Mouse (Mus musculus): Measurements from ENCODE around the gene Ccl11. TPM values are rescaled to one million over a fixed set of nuclear protein-coding genes. Genes with fewer than 3 reads are reported as not detected.

Ccl11 gene
- polyA plus RNA-seq, 1 experiment from 2014 or later = not detected

DNA sequence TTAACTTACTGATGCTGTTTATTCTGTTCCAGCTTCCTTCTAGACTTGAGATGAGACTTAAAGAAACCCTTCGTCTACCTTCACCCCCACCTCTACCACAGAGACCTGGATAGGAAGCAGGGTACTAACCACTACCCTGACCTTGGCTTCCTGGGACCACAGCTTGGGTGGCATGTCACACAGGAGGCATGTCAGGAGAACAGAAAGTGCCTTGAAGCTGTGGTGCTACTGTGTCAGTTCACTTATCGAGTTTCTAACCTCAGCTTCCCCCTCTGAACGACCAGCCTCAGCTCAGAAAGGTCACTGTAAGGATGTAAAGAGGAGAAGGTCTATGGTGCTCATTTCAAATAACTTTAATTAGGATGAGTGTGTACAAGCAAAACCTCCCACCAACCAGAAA is 36.2 kb upstream of the Ccl11 start:
- ATAC-seq (ENCODE audit: insufficient number of reproducible peaks, low FRiP score, low TSS enrichment, low read depth) = no peak
- Histone ChIP-seq H3K4me2 (ENCODE audit: low read depth, severe bottlenecking) (no peak overlapping the region), H3K9ac (ENCODE audit: low read length) (no peak overlapping the region), H3K27ac (replicated peaks; ENCODE audit: low read depth, low read length) (no peak overlapping the region), H3K27me3 (ENCODE audit: control insufficient read depth, insufficient read depth, low read length) (no peaks in the 10 kb centered on the region), H3K4me1 (ENCODE audit: control insufficient read depth, insufficient read depth, low read length) (no peaks in the 10 kb centered on the region), H3K4me3 (ENCODE audit: low read depth, low read length) (no peak overlapping the region), H3K9me3 (ENCODE audit: control insufficient read depth, low read length) (no peaks in the 10 kb centered on the region), H3K36me3 (ENCODE audit: control insufficient read depth, insufficient read depth, low read length) (no peaks in the 10 kb centered on the region)
- DNase-seq (ENCODE audit: low spot score) = no peak
- 76% methylated on average over 3 of the region's 3 CpGs for WGBS

- WGBS = 90% methylated on average over 6 of the region's 6 CpGs
- Histone ChIP-seq H3K4me2 (ENCODE audit: low read depth, severe bottlenecking) (no peak overlapping the region), H3K36me3 (ENCODE audit: control insufficient read depth, insufficient read depth, low read length) (no peaks in the 10 kb centered on the region), H3K27ac (replicated peaks; ENCODE audit: low read depth, low read length) (no peak overlapping the region), H3K4me3 (ENCODE audit: low read depth, low read length) (no peak overlapping the region), H3K4me1 (ENCODE audit: control insufficient read depth, insufficient read depth, low read length) (no peaks in the 10 kb centered on the region), H3K27me3 (ENCODE audit: control insufficient read depth, insufficient read depth, low read length) (no peaks in the 10 kb centered on the region), H3K9ac (ENCODE audit: low read length) (no peak overlapping the region), H3K9me3 (ENCODE audit: control insufficient read depth, low read length) (no peaks in the 10 kb centered on the region)
- no peak for ATAC-seq (ENCODE audit: insufficient number of reproducible peaks, low FRiP score, low TSS enrichment, low read depth)
- DNase-seq (ENCODE audit: low spot score) = no peak
These were observed 35.0 kb upstream of the Ccl11 start for GRCm38 (mm10) chr11:82022504-82023056.

DNA sequence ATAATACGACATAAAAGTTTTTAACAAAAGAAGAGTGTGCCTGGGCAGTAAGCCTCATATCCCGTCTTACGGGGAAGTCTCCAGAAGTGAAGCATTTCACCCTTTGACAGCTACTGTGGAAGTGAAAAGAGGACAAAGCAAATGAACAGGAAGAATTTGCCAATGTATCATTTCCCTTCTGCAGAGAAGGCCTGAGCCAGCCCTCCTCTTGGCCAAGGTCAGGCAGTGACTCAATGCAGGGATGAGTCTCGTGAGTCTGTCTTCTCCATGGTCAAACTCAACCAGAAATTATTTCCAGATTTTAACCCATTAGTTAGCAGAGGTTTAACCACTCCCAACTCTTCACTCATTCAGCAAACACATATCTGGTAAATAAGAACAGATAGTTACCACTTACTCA is 33.9 kb upstream of the Ccl11 start:
- Histone ChIP-seq H3K9ac (ENCODE audit: low read length) (no peak overlapping the region), H3K9me3 (ENCODE audit: control insufficient read depth, low read length) (no peaks in the 10 kb centered on the region), H3K4me2 (ENCODE audit: low read depth, severe bottlenecking) (no peak overlapping the region), H3K36me3 (ENCODE audit: control insufficient read depth, insufficient read depth, low read length) (no peaks in the 10 kb centered on the region), H3K4me1 (ENCODE audit: control insufficient read depth, insufficient read depth, low read length) (no peaks in the 10 kb centered on the region), H3K27ac (replicated peaks; ENCODE audit: low read depth, low read length) (no peak overlapping the region), H3K4me3 (ENCODE audit: low read depth, low read length) (no peak overlapping the region), H3K27me3 (ENCODE audit: control insufficient read depth, insufficient read depth, low read length) (no peaks in the 10 kb centered on the region)
- DNase-seq (ENCODE audit: low spot score) (no peak), ATAC-seq (ENCODE audit: insufficient number of reproducible peaks, low FRiP score, low TSS enrichment, low read depth) (no peak)
- WGBS = 82% methylated on average over 4 of the region's 4 CpGs

DNA sequence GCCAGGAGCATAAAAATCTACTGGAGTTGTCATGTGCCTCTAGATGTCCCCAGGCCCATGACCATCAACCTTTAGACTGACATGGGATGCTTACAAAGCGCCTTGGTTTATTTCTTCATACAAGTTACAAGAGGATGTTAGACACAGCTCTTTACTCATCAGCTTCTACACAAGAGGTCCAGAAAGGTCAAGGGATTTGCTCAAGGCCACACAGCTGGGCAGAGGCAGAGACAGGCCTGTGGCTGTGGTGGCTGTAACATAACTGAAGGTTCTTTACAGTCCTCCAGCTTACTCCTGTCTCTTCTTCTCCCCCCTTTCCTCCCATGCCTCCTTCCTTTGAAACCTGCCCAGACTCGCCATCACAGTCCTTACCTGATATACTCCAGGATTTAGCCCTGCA is 27.5 kb upstream of the Ccl11 start:
- H3K4me1 ChIP-seq (ENCODE audit: control insufficient read depth, insufficient read depth, low read length) = no peaks in the 10 kb centered on the region
- DNase-seq (ENCODE audit: low spot score) = no peak
- no peak overlapping the region for H3K4me2 ChIP-seq (ENCODE audit: low read depth, severe bottlenecking)
- H3K27ac ChIP-seq (replicated peaks; ENCODE audit: low read depth, low read length) = no peak overlapping the region
- no peak overlapping the region for H3K4me3 ChIP-seq (ENCODE audit: low read depth, low read length)
- no peak for ATAC-seq (ENCODE audit: insufficient number of reproducible peaks, low FRiP score, low TSS enrichment, low read depth)
- H3K9ac ChIP-seq (ENCODE audit: low read length) = no peak overlapping the region
- H3K27me3 ChIP-seq (ENCODE audit: control insufficient read depth, insufficient read depth, low read length) = no peaks in the 10 kb centered on the region
- H3K36me3 ChIP-seq (ENCODE audit: control insufficient read depth, insufficient read depth, low read length) = no peaks in the 10 kb centered on the region
- no peaks in the 10 kb centered on the region for H3K9me3 ChIP-seq (ENCODE audit: control insufficient read depth, low read length)
- 74% methylated on average over 2 of the region's 2 CpGs for WGBS

GRCm38 (mm10) chr11:82032136-82032535 is 25.5 kb upstream of the Ccl11 start:
- no peak overlapping the region for H3K4me2 ChIP-seq (ENCODE audit: low read depth, severe bottlenecking)
- DNase-seq (ENCODE audit: low spot score) (no peak), ATAC-seq (ENCODE audit: insufficient number of reproducible peaks, low FRiP score, low TSS enrichment, low read depth) (no peak)
- H3K4me3 ChIP-seq (ENCODE audit: low read depth, low read length) = no peak overlapping the region
- no peak overlapping the region for H3K27ac ChIP-seq (replicated peaks; ENCODE audit: low read depth, low read length)
- no peaks in the 10 kb centered on the region for H3K9me3 ChIP-seq (ENCODE audit: control insufficient read depth, low read length)
- no peaks in the 10 kb centered on the region for H3K4me1 ChIP-seq (ENCODE audit: control insufficient read depth, insufficient read depth, low read length)
- no peaks in the 10 kb centered on the region for H3K36me3 ChIP-seq (ENCODE audit: control insufficient read depth, insufficient read depth, low read length)
- no peak overlapping the region for H3K9ac ChIP-seq (ENCODE audit: low read length)
- no peaks in the 10 kb centered on the region for H3K27me3 ChIP-seq (ENCODE audit: control insufficient read depth, insufficient read depth, low read length)

GRCm38 (mm10) chr11:82032678-82033344 is 24.8 kb upstream of the Ccl11 start:
- Histone ChIP-seq H3K4me1 (ENCODE audit: control insufficient read depth, insufficient read depth, low read length) (no peaks in the 10 kb centered on the region), H3K9ac (ENCODE audit: low read length) (no peak overlapping the region), H3K36me3 (ENCODE audit: control insufficient read depth, insufficient read depth, low read length) (no peaks in the 10 kb centered on the region), H3K4me2 (ENCODE audit: low read depth, severe bottlenecking) (no peak overlapping the region), H3K27ac (replicated peaks; ENCODE audit: low read depth, low read length) (no peak overlapping the region), H3K4me3 (ENCODE audit: low read depth, low read length) (no peak overlapping the region), H3K9me3 (ENCODE audit: control insufficient read depth, low read length) (no peaks in the 10 kb centered on the region), H3K27me3 (ENCODE audit: control insufficient read depth, insufficient read depth, low read length) (no peaks in the 10 kb centered on the region)
- no peak for ATAC-seq (ENCODE audit: insufficient number of reproducible peaks, low FRiP score, low TSS enrichment, low read depth)
- 78% methylated on average over 8 of the region's 8 CpGs for WGBS
- DNase-seq (ENCODE audit: low spot score) = no peak

GRCm38 (mm10) chr11:82034446-82034845 is 23.2 kb upstream of the Ccl11 start:
- no peaks in the 10 kb centered on the region for H3K9me3 ChIP-seq (ENCODE audit: control insufficient read depth, low read length)
- 88% methylated on average over 7 of the region's 7 CpGs for WGBS
- no peaks in the 10 kb centered on the region for H3K36me3 ChIP-seq (ENCODE audit: control insufficient read depth, insufficient read depth, low read length)
- no peaks in the 10 kb centered on the region for H3K4me1 ChIP-seq (ENCODE audit: control insufficient read depth, insufficient read depth, low read length)
- no peak for ATAC-seq (ENCODE audit: insufficient number of reproducible peaks, low FRiP score, low TSS enrichment, low read depth)
- DNase-seq (ENCODE audit: low spot score) = no peak
- H3K4me3 ChIP-seq (ENCODE audit: low read depth, low read length) = no peak overlapping the region
- H3K9ac ChIP-seq (ENCODE audit: low read length) = no peak overlapping the region
- H3K27ac ChIP-seq (replicated peaks; ENCODE audit: low read depth, low read length) = no peak overlapping the region
- no peak overlapping the region for H3K4me2 ChIP-seq (ENCODE audit: low read depth, severe bottlenecking)
- no peaks in the 10 kb centered on the region for H3K27me3 ChIP-seq (ENCODE audit: control insufficient read depth, insufficient read depth, low read length)

DNA sequence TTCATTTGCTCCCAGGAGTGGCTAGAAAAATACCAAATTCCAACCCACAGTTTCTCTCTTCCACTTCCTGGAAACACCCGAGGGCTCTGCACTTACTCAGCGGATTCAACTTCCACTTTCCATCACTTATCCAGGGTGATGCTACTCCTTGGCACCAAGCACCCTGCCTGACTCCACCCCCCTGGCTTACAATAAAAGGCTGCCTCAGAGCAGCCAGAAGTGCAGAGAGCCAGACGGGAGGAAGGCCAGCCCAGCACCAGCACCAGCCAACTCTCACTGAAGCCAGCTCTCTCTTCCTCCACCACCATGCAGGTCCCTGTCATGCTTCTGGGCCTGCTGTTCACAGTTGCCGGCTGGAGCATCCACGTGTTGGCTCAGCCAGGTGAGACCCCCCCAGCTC is 22.3 kb upstream of the Ccl11 start, which contains the start of gene Ccl2:
TSS of gene Ccl2 (plus strand) at position 216 of the 400 bp plus-strand sequence.
- WGBS = 41% methylated on average over 5 of the region's 5 CpGs
- H3K36me3 ChIP-seq (ENCODE audit: control insufficient read depth, insufficient read depth, low read length) = no peaks in the 10 kb centered on the region
- H3K9me3 ChIP-seq (ENCODE audit: control insufficient read depth, low read length) = no peaks in the 10 kb centered on the region
- no peak for ATAC-seq (ENCODE audit: insufficient number of reproducible peaks, low FRiP score, low TSS enrichment, low read depth)
- H3K4me2 ChIP-seq (ENCODE audit: low read depth, severe bottlenecking) = no peak within 1 kb of the TSS
- no peak for DNase-seq (ENCODE audit: low spot score)
- H3K4me1 ChIP-seq (ENCODE audit: control insufficient read depth, insufficient read depth, low read length) = no peaks in the 10 kb centered on the region
- no peak within 1 kb of the TSS for H3K4me3 ChIP-seq (ENCODE audit: low read depth, low read length)
- no peaks in the 10 kb centered on the region for H3K27me3 ChIP-seq (ENCODE audit: control insufficient read depth, insufficient read depth, low read length)
- no peak within 1 kb of the TSS for H3K27ac ChIP-seq (replicated peaks; ENCODE audit: low read depth, low read length)
- no peak within 1 kb of the TSS for H3K9ac ChIP-seq (ENCODE audit: low read length)

DNA sequence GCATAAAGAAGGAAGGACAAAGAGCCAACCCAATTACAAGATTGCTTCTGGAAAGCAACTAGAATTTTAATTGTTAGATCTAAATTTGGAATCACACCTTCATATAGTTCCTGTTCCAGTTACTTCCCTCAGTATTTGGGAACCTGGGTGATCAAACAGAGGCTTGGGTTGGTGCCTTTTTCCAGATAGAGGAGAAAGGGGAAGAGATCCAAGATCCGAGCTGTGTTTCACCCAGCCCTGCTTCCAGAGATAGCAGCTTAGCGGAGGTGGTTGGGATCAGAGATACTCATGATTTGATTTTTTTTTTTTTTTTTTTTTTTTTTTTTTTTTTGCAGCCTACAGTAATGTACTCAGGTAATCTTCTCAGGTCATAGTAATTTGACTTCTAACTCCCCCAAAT is 21.8 kb upstream of the Ccl11 start:
- Histone ChIP-seq H3K4me3 (ENCODE audit: low read depth, low read length) (no peak overlapping the region), H3K4me1 (ENCODE audit: control insufficient read depth, insufficient read depth, low read length) (no peaks in the 10 kb centered on the region), H3K36me3 (ENCODE audit: control insufficient read depth, insufficient read depth, low read length) (no peaks in the 10 kb centered on the region), H3K4me2 (ENCODE audit: low read depth, severe bottlenecking) (no peak overlapping the region), H3K9ac (ENCODE audit: low read length) (no peak overlapping the region), H3K27ac (replicated peaks; ENCODE audit: low read depth, low read length) (no peak overlapping the region), H3K9me3 (ENCODE audit: control insufficient read depth, low read length) (no peaks in the 10 kb centered on the region), H3K27me3 (ENCODE audit: control insufficient read depth, insufficient read depth, low read length) (no peaks in the 10 kb centered on the region)
- no peak for DNase-seq (ENCODE audit: low spot score)
- WGBS = 88% methylated on average over 2 of the region's 2 CpGs
- ATAC-seq (ENCODE audit: insufficient number of reproducible peaks, low FRiP score, low TSS enrichment, low read depth) = no peak
